Mouse (Mus musculus): ENCODE results near the gene Rnf123.

Rnf123 gene

DNA sequence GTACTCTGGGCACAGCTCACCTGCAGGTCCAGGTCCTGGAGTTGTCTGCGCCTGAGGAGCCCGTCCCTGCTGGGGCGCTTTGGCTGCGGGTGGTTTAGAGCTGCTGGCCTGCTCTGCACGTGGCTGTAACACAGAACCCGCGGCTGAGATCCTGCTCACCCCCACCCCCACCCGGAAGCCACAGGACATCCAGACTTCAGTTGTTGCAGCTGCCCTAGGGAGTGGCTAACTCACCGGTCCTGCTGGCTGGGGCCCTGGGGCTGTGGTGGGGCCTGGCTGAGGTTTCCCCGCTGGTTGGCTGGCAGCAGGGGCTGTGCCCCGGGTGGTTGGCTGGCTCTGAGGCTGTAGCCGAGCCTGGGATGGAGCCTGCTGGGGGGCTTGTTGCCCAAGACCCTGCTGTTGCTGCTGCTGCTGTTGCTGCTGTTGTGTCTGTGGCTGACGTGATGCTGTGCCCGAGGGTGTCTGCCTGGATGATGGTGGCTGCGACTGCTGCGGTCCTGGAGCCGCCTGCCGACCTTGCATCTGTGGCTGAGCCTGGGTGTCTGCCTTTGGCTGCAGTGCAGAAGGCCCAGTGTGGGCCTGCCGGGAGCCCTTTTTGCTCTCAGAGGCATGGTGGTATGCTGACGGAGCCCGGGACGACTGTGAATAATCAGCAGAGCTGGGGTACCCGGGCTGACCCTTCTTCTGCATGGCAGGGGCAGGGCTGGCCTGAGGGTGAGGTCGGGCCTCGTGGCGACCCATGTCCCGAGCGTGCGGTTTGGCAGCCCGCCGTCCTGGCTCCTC, 21.8 kb upstream of the Rnf123 start:
- DNase-seq (ENCODE audit: low spot score in 2 of 2): no peak

DNA sequence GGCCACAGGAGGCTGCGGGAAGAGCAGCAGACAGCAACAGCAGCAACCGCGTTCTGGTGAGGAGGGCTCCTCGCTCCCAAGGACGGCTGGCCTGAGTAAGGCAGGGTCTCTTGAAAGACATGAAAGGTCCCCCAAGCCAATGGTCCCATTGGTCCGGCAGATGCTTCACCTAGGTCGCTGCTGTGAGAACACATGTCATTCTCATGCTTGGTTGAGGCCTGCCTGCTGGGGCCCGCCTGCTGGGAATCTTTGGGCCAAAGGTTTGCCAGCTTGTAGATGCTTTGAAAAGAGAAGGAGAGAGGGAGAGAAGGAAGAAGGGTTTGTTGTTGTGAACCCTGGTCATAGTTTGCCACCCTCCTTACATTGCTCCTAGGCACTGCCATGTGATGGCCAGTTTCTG, 16.5 kb upstream of the Rnf123 start:
- DNase-seq (ENCODE audit: low spot score in 2 of 2): no peak

DNA sequence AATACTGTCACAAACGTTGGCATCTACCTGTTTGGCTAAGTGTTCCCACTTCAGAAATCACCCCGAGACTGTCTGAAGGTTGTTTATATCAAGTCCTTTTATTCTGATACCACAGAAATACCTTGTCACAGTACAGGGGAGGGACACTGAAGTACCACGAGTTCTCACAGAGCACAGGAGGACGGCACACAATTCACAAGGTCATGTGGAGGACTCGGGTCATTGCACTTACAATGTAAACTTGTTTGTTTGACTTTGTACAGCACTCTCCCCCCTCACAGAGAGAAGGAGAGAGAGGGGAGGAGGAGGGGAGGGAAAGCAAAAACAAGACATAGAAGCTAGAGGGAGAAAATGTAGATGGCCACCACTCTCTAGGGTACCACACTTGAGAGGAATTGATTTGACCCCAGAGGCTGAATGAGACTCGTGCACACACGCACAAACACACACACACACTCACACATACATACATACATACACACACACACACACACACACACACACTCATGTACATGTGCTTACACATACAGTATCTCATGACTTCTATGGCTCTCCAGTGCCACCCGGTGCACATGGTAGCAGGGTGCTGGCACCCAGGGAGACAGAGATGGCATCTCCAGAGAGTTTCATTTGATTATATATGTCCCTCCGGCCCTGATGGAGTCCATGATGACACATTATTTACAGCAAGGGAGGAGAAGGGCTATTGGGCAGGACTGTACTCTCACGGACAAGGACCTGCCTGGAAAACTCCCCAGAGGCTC, 13.0 kb upstream of the Rnf123 start:
- DNase-seq (ENCODE audit: low spot score in 2 of 2): no peak

GRCm38 (mm10) chr9:108095518-108095917, 12.4 kb upstream of the Rnf123 start:
- peak in 1 of 2 experiments; percentile 58 for DNase-seq (ENCODE audit: low spot score in 2 of 2)

DNA sequence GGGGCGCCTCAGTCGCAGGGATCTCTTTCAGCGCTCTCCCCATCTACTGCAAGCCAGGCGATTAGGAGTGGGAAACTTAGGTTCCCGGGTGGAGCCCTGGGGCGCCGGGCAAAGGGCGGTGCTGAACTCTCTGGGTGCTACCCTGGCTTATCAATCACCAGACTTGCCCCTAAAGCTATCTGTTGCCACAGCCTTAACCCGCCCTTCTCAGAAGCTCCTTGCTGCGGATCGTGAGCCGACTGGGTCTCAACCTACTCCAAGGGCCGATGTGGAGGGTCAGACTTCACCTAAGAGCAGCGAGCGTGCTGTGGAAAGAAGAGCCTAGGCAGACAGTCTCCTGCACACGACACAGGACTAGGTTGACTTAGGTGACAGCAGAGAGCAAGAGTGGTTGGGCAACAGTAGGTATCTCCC, 11.9 kb upstream of the Rnf123 start:
- no peak for DNase-seq (ENCODE audit: low spot score in 2 of 2)

DNA sequence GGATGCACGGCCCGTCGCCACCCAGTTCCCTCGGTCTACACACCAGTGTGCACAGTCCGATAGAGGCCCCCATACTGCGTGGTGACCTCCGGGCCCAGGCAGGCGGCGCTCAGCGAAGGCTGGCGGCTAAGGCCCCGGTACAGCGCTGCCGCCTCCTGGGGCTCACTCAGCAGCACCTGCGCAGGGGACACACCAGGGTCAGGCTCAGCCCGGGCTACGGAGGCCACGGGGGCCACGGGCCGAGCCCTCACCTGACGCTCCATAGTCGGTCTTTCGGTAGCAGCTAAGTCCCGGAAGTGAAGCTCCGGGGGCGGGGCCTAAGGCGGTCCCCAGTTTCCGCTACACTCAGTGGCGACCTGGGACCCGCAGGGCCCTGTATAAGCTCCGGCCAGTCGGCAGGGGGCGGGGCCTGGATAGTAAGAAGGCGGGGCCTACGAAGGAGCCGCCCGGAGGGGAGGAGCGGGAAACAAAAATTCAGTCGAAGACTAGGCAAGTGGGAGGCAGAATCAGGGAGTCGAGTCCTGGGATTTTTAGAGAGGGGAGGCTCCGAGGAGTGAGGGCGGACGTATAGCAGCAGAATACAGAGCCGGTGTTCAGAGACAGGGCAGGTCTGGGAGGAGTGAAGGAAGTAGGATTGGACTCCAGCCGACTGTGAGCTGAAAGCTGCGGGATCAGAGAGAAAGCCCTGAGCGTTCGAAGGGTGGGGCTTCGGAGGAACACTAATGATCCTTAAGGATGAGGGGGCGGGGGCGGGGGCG, 11.2 kb upstream of the Rnf123 start, which contains the start of gene Apeh:
Apeh (minus strand) TSS at position 423 of the 758 bp plus-strand sequence.
- peak; percentile 95 to 96 for DNase-seq (ENCODE audit: low spot score in 2 of 2)

DNA sequence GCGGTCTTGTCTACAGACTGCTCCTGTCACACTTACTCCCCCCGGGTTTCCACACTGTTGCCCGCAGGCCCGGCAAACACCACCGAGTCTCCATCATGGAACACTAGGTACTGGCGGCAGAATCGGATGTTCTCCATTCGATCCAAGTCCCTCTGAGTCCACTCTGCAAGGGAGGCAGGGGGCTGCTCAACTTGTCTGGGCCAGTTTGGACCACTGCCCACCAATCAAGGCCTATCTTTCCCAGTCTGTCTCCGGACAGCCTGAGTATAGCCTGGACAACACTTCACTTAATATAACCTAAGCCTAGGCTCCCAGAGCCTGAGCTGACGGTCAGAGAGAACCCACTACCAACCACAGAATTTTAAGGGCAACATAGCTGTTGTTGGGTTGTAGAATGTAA, 10.4 kb upstream of the Rnf123 start:
- DNase-seq (ENCODE audit: low spot score in 2 of 2): no peak

- no peak for DNase-seq (ENCODE audit: low spot score in 2 of 2)
These were observed 7.5 kb upstream of the Rnf123 start for GRCm38 (mm10) chr9:108090611-108091120.

- no peak for DNase-seq (ENCODE audit: low spot score in 2 of 2)
These were observed 2.1 kb upstream of the Rnf123 start for GRCm38 (mm10) chr9:108085261-108085660.

DNA sequence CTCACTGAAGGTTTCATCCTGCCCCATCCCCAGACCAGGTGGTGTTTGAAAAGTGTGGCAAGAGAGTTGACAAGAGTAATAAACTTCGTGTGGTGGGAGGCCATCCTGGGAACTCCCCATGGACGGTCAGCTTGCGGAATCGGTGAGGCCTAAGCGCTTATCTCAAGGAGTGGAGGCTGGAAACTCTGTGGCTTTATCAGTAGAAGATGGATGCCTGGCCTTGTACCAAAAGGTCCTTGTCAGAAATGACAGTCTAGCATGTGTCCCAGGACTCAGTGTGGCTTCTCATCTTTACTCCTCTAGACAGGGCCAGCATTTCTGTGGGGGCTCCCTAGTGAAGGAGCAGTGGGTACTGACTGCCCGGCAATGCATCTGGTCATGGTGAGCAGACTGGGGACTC, 415 bp upstream of the Rnf123 start:
- no peak for DNase-seq (ENCODE audit: low spot score in 2 of 2)

DNA sequence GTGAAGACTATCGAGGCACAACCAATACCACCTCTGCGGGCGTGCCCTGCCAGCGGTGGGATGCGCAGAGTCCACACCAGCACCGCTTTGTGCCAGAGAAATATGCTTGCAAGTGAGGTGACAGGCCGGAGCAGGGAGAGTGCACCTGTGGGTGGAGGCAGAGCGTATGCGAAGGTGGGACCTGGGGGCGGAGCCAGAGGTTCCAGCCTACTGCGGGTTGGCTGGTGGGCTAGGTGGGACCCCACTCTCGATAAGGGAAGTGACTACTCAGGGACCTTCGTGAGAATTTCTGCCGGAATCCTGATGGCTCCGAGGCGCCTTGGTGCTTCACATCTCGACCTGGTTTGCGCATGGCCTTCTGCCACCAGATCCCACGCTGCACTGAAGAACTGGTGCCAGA, 597 bp downstream of the Rnf123 start:
- DNase-seq (ENCODE audit: low spot score in 2 of 2): no peak

DNA sequence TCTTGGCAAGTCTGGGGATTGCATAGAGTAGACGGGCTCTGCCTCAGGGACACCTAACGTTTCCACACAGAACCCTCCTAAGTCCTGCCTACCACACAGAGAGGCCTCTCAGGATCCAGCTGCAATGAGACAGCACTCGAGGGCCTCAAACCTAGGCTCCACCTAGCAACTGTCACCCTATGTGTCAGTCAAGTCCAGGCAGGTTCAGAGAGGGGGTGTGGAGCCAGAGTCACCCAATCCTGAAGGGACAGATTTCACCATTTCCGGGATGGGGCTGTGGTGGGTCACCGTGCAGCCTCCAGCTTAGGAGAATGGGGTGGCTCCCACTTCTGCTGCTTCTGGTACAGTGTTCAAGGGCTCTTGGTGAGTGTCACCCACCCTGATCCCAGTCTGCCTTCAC, 3.0 kb downstream of the Rnf123 start, which contains the start of gene Mst1:
Mst1 (plus strand) TSS at position 269 of the 400 bp plus-strand sequence.
- DNase-seq (ENCODE audit: low spot score in 2 of 2): no peak

DNA sequence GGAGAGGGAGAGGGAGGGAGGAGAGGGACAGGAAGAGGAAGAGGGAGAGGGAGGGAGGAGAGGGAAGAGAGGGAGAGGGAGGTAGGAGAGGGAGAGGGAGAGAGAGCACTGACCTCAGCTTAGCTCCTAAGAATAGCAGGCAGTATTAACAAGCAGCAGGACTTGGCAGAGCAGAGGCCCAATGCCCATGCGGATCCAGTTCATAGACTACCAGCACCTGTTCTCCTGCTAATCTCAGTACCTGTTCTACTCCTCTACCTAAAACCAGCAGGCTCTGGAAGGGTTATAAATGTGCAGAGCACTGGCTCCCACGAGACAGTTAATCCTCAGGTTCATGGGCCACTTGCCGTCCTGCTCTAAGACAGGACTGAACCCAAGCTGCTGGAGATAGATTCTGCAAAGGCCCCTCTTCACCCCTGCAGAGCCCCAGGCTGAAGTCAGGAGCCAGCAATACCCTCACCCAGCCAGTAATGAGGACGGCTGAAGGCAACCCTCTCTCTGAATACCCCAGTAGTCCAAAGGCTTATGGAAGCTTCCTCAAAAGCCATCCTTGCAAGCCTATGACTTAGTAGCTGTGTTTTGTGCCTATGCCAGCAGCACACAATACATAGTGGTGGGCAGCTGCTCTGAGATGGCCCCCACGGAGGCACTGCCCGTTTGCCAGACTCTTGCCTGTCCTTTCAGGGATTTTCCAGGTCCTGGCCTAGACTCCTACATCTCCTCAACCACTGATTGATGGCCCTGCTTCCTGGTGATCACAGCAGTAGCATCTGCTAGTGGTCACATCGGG, 9.8 kb downstream of the Rnf123 start:
- DNase-seq (ENCODE audit: low spot score in 2 of 2): peak in 1 of 2 experiments; percentile 44

- no peak for DNase-seq (ENCODE audit: low spot score in 2 of 2)
These were observed 10.6 kb downstream of the Rnf123 start for GRCm38 (mm10) chr9:108072481-108072924.

GRCm38 (mm10) chr9:108071801-108072200, 11.3 kb downstream of the Rnf123 start:
- no peak for DNase-seq (ENCODE audit: low spot score in 2 of 2)

GRCm38 (mm10) chr9:108069529-108069928, 13.6 kb downstream of the Rnf123 start:
- DNase-seq (ENCODE audit: low spot score in 2 of 2): no peak

DNA sequence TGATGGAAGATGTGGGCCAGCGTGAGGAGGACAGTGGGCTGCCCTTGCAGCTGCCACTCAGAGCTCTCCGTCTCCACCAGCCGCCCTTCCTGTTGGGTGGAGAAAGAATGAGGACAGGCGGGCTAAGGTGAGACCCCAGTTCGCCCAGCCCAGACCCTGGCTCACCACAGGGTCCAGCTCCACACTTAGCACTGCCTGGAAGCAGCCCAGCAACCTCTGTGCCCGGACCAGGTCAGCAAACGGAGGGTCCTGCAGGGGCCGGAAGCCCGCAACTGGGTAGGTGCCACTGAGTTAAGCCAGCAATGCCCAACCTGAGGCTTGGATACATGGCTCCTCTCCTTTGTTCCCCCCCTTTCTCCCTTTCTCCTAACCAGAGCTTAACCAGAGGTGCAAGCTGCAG, 14.1 kb downstream of the Rnf123 start:
- no peak for DNase-seq (ENCODE audit: low spot score in 2 of 2)

- DNase-seq (ENCODE audit: low spot score in 2 of 2): peak; percentile 59 to 87
These were observed 15.2 kb downstream of the Rnf123 start for GRCm38 (mm10) chr9:108067900-108068299.

GRCm38 (mm10) chr9:108067199-108067598, 15.9 kb downstream of the Rnf123 start:
- no peak for DNase-seq (ENCODE audit: low spot score in 2 of 2)

- DNase-seq (ENCODE audit: low spot score in 2 of 2): peak in 1 of 2 experiments; percentile 53
These were observed 17.6 kb downstream of the Rnf123 start for GRCm38 (mm10) chr9:108065491-108066011.

- DNase-seq (ENCODE audit: low spot score in 2 of 2): no peak
These were observed 19.8 kb downstream of the Rnf123 start for GRCm38 (mm10) chr9:108063361-108063760.
